8 mouse cellular contexts compared by ENCODE assay signal in genomic region chr17:65325249-65325648, GRCm38 (mm10).
DNase-seq lines count a peak whose midpoint lies in the region; ATAC-seq and TF ChIP-seq lines count a peak whose summit lies in the region.

No protein-coding gene starts in this region.

- H3K27ac ChIP-seq in hindbrain, embryonic 14.5 days, result no peak overlapping the region
- H3K27ac ChIP-seq in hindbrain, embryonic 13.5 days, result no peak overlapping the region
- no peak overlapping the region for H3K27ac ChIP-seq in ES-Bruce4 (ENCODE audit: insufficient read depth, low read length)
- H3K27ac ChIP-seq in embryonic facial prominence, embryonic 10.5 days (replicated peaks), result no peak overlapping the region

- DNase-seq in hindbrain, embryonic 14.5 days (ENCODE audit: low spot score), result peak; percentile 56
- DNase-seq in adrenal gland, postnatal 14 days, result peak; percentile 47
- peak; percentile 41 for DNase-seq in embryonic facial prominence, embryonic 10.5 days (ENCODE audit: low spot score)
- peak; percentile 31 to 49 for DNase-seq in layer of hippocampus, postnatal 10 days (ENCODE audit: low spot score in 2 of 2)
- peak; percentile 66 for DNase-seq in retina, embryonic 14.5 days (ENCODE audit: low spot score)

- TF ChIP-seq CTCF in ES-Bruce4 (IDR thresholded peaks at IDR 0.05; ENCODE audit: low read depth, low read length), result peak; percentile 73

- no peaks in the 10 kb centered on the region for H3K27me3 ChIP-seq in hindbrain, embryonic 14.5 days (ENCODE audit: control insufficient read depth, insufficient read depth, low read length)
- H3K27me3 ChIP-seq in hindbrain, embryonic 13.5 days, result no peaks in the 10 kb centered on the region
- no peaks in the 10 kb centered on the region for H3K27me3 ChIP-seq in ES-Bruce4 (ENCODE audit: control insufficient read depth, insufficient read depth, low read length, poor library complexity, severe bottlenecking)
- no peaks in the 10 kb centered on the region for H3K27me3 ChIP-seq in embryonic facial prominence, embryonic 10.5 days (replicated peaks; ENCODE audit: low read depth, poor library complexity, severe bottlenecking)

- H3K4me3 ChIP-seq in hindbrain, embryonic 14.5 days (replicated peaks; ENCODE audit: low read length), result no peak overlapping the region
- no peak overlapping the region for H3K4me3 ChIP-seq in hindbrain, embryonic 13.5 days
- H3K4me3 ChIP-seq in ES-Bruce4 (ENCODE audit: low read depth, low read length), result no peak overlapping the region
- no peak overlapping the region for H3K4me3 ChIP-seq in embryonic facial prominence, embryonic 10.5 days

- no peak for TF ChIP-seq POLR2A in ES-Bruce4 (IDR thresholded peaks at IDR 0.05; ENCODE audit: insufficient read depth, low read length)

- no peaks in the 10 kb centered on the region for H3K36me3 ChIP-seq in hindbrain, embryonic 14.5 days (replicated peaks; ENCODE audit: control insufficient read depth, insufficient read depth)
- H3K36me3 ChIP-seq in hindbrain, embryonic 13.5 days, result no peaks in the 10 kb centered on the region
- no peaks in the 10 kb centered on the region for H3K36me3 ChIP-seq in ES-Bruce4 (ENCODE audit: control insufficient read depth, insufficient read depth, low read length, poor library complexity, severe bottlenecking)
- H3K36me3 ChIP-seq in embryonic facial prominence, embryonic 10.5 days (replicated peaks), result no peaks in the 10 kb centered on the region

- no peak for ATAC-seq in hindbrain, embryonic 14.5 days (ENCODE audit: low FRiP score)
- ATAC-seq in hindbrain, embryonic 13.5 days (ENCODE audit: low FRiP score), result no peak
- no peak for ATAC-seq in monocyte, adult 5-6 weeks (replicated peaks; ENCODE audit: insufficient number of reproducible peaks, low FRiP score, low TSS enrichment, poor library complexity, severe bottlenecking)

- no peak for TF ChIP-seq EP300 in ES-Bruce4 (IDR thresholded peaks at IDR 0.05; ENCODE audit: insufficient read depth, low read depth, low read length)

- no peaks in the 10 kb centered on the region for H3K4me1 ChIP-seq in hindbrain, embryonic 14.5 days (replicated peaks; ENCODE audit: control insufficient read depth, insufficient read depth, low read length)
- H3K4me1 ChIP-seq in hindbrain, embryonic 13.5 days (replicated peaks), result no peaks in the 10 kb centered on the region
- H3K4me1 ChIP-seq in ES-Bruce4 (ENCODE audit: control insufficient read depth, insufficient read depth, low read length), result no peaks in the 10 kb centered on the region
- no peaks in the 10 kb centered on the region for H3K4me1 ChIP-seq in embryonic facial prominence, embryonic 10.5 days

- no peak overlapping the region for H3K4me2 ChIP-seq in hindbrain, embryonic 14.5 days (replicated peaks)
- H3K4me2 ChIP-seq in hindbrain, embryonic 13.5 days, result no peak overlapping the region

- WGBS in hindbrain, embryonic 14.5 days, result 29% methylated on average over 2 of the region's 2 CpGs
- WGBS in hindbrain, embryonic 13.5 days, result 26% methylated on average over 2 of the region's 2 CpGs
- WGBS in embryonic facial prominence, embryonic 10.5 days, result 24% methylated on average over 2 of the region's 2 CpGs

- H3K9ac ChIP-seq in hindbrain, embryonic 14.5 days, result no peak overlapping the region
- no peak overlapping the region for H3K9ac ChIP-seq in hindbrain, embryonic 13.5 days
- no peak overlapping the region for H3K9ac ChIP-seq in ES-Bruce4 (ENCODE audit: low read depth, poor library complexity, severe bottlenecking)

- H3K9me3 ChIP-seq in hindbrain, embryonic 14.5 days (ENCODE audit: control insufficient read depth, low read length), result no peaks in the 10 kb centered on the region
- H3K9me3 ChIP-seq in hindbrain, embryonic 13.5 days, result no peaks in the 10 kb centered on the region
- H3K9me3 ChIP-seq in ES-Bruce4 (replicated peaks; ENCODE audit: control insufficient read depth, insufficient read depth, low read length, poor library complexity, severe bottlenecking), result no peaks in the 10 kb centered on the region
- H3K9me3 ChIP-seq in embryonic facial prominence, embryonic 10.5 days, result no peaks in the 10 kb centered on the region
